Mouse (Mus musculus) heart, postnatal 0 days (tissue): ENCODE measurements around the gene Dlg4.

Experiments used
- CTCF ChIP-seq: IDR thresholded peaks from 2 replicates; pipeline ENCODE4 v1.5.1; 2016; ENCODE audit warnings: antibody characterized with exemption, control low read depth, low read depth
- EP300 ChIP-seq: IDR thresholded peaks from 2 replicates; pipeline ENCODE4 v1.6.1; 2016; ENCODE audit warnings: antibody characterized with exemption, low read depth

GRCm38 (mm10) chr11:70020022-70020631, 3.4 kb downstream of the Dlg4 start:
- TF ChIP-seq CTCF (no peak), EP300 (no peak)
